Mouse (Mus musculus) heart, postnatal 0 days (tissue): ENCODE data around the gene Lrp2.

Experiments
- CTCF ChIP-seq: IDR thresholded peaks from 2 replicates; pipeline ENCODE4 v1.5.1; 2016; ENCODE audit warnings: antibody characterized with exemption, control low read depth, low read depth
- EP300 ChIP-seq: IDR thresholded peaks from 2 replicates; pipeline ENCODE4 v1.6.1; 2016; ENCODE audit warnings: antibody characterized with exemption, low read depth

GRCm38 (mm10) chr2:69445896-69446472 is 139.9 kb downstream of the Lrp2 start:
- TF ChIP-seq CTCF (no peak), EP300 (no peak)
